Mouse (Mus musculus) 416B (cell line): ENCODE data around the gene Tcte2.

Experiments used
- DNase-seq: peaks from one replicate; pipeline ENCODE4 v3.0.0; 2011; ENCODE audit warnings: low read depth

Tcte2 gene

DNA sequence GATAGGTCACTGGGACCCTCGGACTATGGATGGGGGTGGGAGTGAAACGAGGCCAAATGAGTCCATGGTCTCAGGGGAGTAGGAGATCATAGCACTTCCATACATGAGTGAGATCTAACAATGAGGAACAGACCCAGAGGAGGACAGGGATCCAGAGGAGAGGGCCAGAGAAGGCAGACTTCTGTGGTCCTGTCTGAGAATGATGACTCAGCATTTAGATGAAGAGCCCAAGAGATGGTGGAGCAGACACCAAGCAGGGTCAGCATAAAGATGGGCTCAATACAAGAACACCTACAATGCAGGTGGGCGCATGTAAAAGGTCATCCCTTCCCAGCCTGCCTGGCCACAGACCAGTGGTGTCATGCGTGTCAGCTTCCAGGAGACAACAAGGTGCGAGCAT, 41.4 kb downstream of the Tcte2 start:
- no peak for DNase-seq

DNA sequence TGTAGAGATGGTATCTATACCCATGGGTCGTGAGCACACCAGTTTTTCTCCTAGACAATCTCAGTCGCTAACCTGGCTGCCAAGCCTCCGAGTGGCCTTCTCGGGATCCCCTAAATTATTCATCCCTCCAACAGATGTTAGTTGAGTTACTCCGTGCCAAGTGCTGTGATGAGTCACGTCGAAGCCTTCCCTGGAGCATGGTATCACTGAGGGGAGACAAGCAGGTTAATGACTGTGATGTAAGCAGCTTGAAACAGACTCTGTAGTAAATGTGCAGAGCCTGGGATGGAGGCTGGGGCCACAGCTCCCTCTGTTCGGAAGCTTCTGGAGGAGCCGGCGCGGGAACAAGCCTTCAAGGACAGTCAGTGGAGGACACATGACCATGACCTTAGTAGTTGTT, 44.2 kb downstream of the Tcte2 start:
- no peak for DNase-seq

DNA sequence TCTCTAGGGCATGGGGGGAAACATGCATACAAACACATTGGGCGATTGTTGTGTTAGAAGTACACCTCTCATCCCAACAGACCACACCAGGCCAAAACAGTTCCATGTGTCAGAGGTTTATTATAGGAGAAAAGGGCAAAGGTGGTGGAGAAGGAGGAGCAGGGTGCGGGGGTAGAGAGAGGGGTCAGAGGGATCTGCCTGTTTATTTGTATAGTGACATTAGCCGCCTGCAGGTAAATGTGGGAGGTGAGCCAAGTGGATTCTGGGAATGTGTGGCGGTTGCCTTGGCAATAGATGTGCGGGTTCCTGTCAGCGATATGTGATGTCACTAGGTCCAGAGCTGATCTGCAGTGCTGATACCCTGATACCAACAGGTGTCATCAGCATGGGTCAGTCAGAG, 45.3 kb downstream of the Tcte2 start:
- no peak for DNase-seq

DNA sequence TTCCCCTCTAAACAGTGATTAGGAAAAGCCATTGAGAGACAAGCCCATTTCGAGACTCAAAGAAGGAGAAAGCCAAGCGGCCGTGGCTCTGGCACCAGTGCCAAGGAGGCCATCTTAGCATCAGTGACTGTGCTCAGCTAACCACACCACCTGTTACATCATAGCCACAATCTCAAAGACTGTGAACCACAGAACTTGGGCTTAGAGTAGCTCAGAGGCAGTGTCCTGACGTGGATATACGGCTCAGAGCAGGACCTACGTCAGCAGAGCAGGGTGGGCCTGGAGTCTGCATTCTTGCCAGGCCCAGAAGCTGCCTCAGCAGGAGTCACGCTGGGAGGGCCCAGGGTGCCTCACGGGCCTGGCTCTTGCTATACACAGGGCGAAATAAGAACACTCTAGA, 46.1 kb downstream of the Tcte2 start:
- no peak for DNase-seq

DNA sequence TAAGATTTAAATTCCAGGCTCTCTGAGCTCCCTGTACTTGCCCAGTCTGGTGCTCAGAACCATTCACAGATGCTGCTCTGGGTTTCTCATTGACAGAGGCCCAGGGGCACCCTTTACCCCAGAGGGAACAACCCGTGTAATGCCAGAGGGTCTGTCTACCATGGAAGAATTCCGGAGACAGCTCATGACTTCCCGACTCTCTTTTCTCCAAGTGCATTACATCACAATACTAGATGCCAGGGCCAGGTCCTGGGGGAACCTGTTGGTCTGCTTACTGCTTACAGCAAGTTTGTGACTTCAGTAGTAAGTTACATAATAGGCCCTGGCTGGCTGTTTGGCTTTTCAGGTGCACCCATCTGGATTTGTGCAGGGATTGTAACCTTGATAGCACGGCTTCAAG, 47.0 kb downstream of the Tcte2 start:
- DNase-seq = no peak

DNA sequence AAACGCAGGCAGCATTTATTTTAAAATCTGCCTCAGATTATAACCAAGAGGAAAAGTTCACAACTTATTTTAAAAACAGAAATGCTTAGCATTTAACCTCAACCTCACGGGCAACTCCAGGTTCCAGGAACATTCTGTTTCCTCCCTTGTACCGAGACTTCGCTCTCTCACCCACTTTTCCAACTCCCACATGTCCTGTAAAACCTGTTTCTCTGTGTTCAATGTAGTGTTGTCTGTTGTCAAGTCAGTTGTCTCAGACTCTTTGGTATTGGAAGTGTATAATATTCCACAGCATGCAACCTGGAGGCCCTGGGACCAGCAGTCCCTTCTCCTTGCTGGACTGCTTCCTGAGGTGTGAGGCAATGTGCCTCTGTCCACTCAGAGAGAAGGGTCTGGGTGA, 47.5 kb downstream of the Tcte2 start:
- no peak for DNase-seq

DNA sequence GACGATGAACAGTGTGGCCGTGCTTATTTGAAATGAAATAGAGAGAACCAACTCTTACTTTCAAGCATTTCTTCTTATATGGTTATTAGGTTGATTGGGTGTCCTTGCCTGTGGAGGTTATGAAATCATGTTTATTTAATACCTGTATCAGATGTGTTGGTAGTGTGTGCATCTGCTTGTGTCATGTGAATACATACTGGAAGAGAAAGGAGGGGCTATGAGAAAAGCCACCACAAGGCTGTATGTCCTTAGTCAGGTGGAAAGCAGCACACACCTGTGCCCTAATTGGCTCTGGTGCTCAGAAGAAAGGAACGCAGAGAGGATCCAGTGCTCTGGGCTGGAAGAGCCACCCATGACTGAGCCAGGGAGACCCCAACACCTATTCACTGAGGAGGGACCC, 49.1 kb downstream of the Tcte2 start:
- DNase-seq = no peak

DNA sequence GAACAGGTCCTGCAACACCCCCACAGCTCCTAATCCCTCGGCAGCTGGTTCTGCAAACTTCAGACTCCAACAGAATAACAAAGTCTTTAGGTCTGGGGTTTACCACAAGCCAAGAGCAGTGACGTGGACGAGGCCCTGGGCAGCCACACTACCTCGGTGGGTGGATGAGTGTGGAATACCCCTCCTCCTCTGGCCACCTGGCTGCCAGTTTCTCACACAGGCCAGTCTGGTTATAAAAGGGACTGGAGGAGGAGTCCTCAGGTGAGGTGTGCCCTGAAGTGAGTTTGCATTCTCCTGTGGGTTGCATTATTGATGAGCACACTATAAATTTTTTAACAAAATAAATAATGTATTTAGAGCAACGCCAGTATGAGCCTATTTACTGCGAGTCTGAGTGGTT, 49.5 kb downstream of the Tcte2 start:
- no peak for DNase-seq

DNA sequence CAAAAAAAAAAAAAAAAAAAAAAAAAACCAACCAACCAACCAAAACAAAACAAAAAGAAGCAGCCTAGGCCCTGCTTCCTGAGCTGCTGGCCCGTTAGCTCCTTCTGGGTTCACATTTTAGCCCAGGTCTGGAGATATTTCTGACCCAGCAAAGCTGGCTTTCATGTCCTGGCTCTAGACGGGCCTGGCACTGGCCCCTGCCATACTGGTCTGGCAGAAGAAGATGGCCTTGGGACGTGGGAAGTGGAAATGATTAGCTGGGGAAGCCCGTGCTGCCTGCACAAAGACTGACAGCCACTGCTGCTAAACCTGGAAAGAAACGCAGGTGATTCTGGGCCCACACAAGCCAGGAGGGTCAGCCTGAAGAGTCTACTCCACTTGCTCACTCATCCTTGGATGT, 50.5 kb downstream of the Tcte2 start:
- DNase-seq = no peak

DNA sequence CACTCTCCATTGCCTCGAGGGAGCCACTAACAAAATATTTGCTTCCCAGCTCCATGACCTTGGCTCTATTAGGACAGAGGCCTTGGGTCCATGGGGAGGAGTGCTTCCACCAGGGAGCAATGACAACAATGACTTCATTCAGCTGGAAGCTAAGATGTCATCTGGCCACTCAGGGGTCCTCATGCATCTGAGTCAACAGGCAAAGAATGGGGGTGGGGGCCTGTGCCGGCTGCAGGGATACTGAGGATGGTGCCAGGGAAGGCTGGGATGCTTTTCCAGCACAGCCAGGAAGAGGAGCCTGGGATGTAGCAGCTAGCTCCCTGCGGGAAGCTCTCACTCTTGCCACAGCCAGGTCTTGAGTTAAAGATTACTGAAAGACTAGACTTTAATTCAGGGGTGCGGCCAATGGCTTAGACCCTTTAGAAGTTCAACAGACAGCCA, 56.1 kb downstream of the Tcte2 start:
- DNase-seq = no peak

DNA sequence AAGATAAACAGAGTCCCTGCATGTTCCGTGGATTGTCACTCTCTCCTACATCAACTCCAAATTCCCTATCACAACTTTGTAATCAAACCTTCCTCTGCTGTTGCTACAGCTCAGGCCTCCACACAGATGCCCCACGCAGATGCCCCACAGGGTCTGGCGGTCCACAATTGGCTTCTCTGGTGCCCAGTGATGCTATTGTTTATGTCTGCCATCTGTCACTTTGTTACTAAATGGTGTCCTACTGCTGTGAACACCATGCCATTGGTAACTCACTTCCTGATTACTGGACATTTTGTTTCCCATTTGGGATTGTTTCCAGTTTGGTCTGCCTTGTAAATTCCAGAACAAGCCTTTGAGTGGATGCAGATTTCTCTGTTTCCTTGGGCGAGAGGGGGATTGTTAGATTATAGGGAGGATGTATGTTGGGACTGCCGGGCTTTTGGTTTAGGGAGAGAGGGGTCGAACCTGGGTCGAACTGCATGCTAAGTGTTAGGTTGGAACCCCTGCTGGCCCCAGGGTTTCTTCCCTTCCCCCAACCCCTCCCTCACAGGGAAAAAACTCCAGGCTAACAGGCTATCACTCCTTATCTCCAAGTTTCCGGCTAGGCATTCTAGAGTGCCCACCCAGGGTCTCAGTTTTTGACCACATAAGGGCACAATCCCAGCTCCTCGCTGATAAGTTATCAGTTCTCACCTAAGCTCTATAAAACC, 57.9 kb downstream of the Tcte2 start:
- no peak for DNase-seq

DNA sequence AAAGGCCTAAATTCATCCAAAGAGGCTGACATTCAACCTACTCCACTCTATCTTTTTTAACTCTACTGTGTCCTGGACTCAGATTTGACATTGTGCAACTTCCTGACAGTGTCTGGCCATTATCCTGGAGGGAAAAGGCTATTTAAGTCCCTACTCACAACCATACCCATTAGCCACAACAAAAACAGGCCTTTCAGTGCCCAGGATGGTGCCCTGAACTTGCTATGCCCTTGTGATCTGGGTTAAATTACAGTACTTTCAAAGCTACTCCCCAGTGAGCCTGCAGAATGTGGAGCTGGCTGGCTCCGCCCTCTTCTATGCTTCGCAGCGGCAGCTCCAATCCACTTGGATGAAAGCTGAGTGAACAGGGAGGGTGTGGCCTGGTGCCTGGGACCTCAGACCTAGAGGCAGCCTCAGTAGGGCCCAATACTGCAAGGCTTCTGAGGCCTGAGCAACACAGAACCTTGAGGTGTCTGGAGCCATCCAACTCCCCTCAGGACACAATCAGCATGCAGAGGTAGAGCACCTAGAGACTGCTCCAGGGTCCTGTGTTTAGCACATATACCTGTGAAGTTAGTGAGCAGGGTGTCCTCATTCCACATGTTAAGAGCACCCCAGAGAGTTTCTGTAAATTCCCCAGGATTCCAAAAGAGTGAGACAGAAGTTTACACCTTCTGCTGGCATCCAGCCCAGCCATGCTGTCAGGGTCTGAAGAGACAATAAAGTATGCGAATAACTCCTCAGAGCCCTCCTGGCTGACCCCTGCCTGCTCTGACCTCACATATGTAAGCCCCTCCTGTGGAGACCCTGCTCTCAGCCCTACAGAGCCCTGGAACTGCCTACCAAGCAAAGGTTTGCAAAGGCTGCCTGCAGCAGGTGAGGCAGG, 61.3 kb downstream of the Tcte2 start:
- DNase-seq = no peak

DNA sequence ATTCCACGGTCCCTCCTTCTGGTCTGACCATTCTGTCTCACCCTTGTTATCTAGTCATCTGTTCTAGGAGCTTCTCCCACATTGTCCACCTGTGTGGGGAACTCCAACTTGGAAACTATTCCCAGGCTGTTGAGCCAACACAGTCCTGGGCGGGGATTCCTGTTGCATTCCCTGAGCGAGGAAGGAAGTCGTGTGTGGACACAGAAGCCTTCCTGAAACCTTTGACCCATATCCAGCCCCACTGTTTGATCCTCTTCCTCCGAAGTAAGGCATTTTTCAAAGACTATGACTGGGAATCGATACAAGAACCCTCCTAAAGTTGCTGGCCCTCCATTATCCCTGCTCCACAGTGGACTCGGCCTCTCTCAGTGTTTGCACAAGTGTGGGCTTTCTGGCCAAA, 61.9 kb downstream of the Tcte2 start:
- no peak for DNase-seq

DNA sequence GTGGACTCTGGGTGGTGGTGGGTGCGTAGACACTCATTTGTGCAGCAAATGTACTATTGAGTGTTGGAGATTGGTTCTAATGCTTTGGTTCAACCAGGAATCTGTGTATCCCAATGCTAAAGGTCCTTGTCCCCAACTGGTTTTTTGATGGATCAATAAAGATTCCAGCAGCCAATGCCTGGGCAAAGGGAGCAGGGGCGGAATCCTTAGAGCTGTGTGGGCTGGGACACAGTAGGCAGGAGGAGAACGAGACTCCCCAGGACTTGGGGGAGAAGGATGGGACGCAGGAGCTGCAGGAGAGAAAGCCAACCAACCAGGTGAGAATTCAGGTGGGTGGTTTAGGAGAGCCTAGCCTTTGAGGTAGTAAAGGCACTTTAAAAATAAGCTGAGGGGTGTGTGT, 63.4 kb downstream of the Tcte2 start:
- DNase-seq = no peak

DNA sequence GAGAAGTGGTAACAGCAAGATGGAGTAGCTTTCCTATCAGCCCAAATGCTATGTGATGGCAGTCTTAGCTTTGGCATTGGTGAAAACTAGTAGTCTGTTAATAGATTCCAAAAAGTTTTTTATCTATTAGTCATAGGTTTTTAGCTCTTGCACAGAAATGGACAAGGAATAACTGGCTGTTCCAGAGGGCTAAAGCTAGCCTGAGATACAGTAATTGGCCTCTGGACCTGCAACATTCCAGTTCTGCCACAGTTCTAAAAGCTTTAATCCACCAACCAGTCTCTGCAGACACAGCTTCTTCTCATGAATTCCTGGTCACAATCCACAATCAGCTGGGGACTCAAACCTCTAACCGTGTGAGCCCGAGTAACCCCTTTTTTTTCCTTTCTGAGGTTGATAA, 64.0 kb downstream of the Tcte2 start:
- no peak for DNase-seq

DNA sequence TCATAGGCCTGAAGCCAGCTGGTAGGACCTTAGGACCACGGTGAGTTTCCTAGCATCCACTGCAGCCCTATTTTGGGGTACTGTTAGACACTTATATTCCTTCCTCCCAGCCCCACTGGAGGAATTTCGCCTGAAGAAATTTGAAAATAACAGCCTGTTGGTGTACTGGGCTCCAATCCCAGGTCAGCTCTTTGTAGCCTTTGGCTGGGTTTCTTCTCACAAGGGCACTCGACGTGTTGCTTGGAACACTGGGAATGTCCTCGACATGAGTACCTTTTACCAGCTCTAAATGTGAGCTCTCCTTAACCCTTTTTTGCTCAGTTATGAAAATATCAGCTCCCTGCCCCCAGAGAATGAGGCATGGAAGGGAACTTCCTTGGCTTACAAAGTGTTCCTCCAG, 65.7 kb downstream of the Tcte2 start:
- no peak for DNase-seq

DNA sequence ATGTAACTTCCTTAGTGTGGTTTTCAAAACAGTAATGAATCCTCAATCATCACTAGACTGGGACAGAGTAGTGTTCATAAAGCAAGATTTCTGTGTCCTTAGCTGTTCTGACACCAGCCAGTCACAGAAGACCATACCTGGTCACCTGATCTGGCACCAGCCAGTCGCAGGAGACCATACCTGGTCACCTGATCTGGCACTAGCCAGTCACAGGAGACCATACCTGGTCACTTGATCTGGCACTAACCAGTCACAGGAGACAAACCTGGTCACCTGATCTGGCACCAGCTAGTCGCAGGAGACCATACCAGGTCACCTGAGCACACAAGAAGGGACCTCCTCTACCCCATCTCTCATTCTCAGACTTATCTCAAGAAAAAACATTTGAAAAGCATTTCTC, 66.4 kb downstream of the Tcte2 start:
- DNase-seq = no peak

DNA sequence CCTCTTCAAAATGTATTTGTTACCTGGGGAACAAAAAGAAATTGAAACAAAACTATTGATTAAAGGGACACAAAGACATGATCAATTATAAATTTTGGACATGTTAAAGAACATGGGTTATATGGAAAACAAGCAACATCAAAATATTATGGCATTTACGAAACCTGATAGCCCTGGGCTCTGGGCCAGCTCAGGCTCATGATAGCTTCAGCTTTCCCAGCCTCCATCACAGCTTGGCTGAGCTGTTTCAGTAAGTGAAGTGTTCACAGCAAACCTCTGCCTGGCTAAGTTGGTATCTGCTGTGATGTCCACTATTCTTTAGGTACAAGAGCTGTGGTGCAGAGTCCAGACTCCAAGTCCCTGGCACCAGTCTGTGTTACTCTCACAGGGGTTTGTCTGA, 67.4 kb downstream of the Tcte2 start:
- DNase-seq = no peak

DNA sequence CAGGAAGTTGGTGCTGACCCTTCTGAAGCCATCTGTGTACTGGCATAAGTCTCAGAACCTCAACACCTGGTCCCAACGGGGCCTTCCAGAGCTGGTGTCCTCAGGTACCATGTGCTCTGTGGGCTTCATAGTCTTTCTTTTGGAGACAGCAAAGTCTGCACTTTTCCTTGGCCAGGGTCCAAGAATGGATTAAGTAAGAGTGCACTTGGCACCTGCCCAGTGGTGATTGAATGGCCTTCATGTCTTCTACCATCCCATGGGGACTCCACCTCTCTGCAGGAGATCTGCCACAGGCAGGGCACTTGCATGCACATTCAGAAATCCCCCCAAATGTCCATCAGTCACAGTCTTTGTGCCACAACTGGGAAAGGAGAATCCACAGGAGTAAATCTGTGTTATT, 74.0 kb downstream of the Tcte2 start:
- DNase-seq = no peak

DNA sequence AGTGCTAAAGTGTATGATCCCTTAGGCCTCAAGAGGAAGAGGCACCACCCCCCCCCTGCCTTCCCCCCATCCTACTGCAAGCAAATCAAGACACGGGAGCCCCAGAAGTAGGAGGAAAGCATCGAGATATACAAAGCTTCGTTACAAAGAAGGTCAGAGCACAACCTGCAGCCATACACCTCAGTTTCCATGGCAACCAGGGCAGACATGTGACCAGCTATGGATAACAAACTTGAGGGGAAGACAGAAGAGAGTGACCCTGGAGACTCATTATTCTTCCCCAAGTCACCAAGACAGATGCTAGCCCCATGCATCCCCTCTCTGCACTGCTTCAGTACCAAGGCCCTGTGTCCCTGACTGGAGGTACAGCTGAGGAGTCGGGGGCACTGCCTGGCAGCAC, 74.5 kb downstream of the Tcte2 start:
- DNase-seq = no peak

DNA sequence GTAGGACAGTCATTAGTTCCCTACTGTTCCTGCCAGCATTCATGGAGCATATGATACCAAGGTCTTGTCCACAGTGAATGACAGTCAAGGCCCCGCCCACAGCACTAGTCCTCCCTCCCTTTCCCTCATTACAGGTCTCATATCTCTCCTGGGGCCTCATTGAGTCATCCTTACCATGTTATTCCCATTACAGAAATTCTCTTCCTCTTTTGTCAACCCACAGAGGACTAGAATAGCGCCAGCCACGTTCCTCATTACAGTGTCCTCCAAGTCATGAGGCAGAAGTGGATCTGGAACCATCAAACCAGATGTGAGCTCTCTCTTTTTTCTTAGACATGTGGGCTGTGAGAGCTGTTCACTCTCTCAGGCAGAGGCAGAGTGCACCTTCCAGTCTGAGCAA, 76.0 kb downstream of the Tcte2 start:
- peak; percentile 19 for DNase-seq

DNA sequence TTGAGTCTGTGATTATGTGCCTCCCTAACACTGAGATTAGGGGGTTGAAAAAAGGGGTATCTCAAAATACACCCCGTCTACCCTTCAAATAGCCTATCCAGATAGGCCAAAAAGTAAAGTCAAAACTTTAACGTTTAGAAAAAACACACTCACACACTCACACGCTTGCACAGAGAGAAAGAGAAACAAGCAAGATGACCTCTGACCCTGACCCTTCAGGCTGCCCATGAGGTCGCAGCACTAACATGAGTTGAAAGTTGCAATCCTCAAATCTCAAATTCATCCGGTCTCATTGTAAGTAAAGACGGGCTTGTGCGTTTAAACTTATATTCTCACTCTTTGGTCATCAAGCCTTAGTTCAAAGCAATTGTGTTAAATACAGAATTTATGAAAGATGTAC, 77.4 kb downstream of the Tcte2 start:
- DNase-seq = no peak

DNA sequence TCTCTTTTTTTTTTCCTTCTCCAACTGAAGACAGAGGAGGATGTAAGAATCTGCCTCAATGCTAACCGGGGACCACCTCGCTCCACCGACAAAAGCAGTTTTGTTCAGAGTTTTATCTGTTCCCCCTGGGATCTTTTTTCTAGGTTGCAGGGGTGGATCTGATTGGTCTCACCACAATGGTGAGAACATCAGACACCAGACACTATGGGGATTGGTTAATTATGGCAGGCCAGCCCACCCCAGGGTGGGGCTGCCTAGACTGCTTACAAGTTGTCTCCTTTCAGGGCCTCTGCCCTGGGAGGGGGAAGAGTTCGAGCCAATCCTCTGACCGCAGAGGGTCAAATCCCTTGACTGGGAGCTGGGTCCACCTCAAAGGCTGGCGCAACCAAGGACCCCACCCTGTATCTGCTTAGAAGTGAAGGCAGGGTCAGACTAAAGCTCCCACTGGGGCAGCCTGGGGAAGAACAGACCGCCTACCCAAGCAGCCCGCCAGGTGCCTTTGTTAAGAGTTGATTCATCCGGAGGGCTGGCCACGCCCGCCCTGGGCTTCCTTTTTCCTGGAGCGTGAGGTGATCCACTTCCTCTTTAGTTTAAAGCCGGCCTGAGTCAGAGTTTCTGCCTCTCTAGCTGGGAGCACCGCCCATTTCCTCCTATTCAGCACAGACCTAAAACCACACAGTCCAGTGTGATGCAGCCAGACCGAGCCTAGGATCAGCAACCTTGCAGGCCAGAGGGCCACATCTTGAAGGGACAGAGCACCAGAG, 78.0 kb downstream of the Tcte2 start:
- peak; percentile 84 for DNase-seq
